Mouse (Mus musculus) lung, adult 18-20 months (tissue): ENCODE data around the gene Amfr.

Experiments
- DNase-seq, 2 experiments: peaks; one replicate each; pipeline ENCODE4 v3.0.0; 2022; ENCODE audit warnings: mixed read lengths in 2 of 2

Gene Amfr

GRCm38 (mm10) chr8:93980141-93980540 lies 32.5 kb downstream of the Amfr start:
- DNase-seq: no peak

- DNase-seq: no peak
These were observed 36.0 kb downstream of the Amfr start for GRCm38 (mm10) chr8:93976446-93977211.

- DNase-seq: no peak
These were observed 37.3 kb downstream of the Amfr start for GRCm38 (mm10) chr8:93975358-93975757.

- DNase-seq: peak; percentile 76 to 84
These were observed 37.9 kb downstream of the Amfr start for GRCm38 (mm10) chr8:93974602-93975186.

- no peak for DNase-seq
These were observed 38.7 kb downstream of the Amfr start for GRCm38 (mm10) chr8:93973831-93974375.

- no peak for DNase-seq
These were observed 39.5 kb downstream of the Amfr start for GRCm38 (mm10) chr8:93972971-93973734.

GRCm38 (mm10) chr8:93972211-93972610 lies 40.4 kb downstream of the Amfr start:
- DNase-seq: no peak

- no peak for DNase-seq
These were observed 41.2 kb downstream of the Amfr start for GRCm38 (mm10) chr8:93971451-93971850.

GRCm38 (mm10) chr8:93969626-93970340 lies 42.9 kb downstream of the Amfr start:
- no peak for DNase-seq

GRCm38 (mm10) chr8:93968293-93968692 lies 44.3 kb downstream of the Amfr start:
- DNase-seq: no peak

- DNase-seq: no peak
These were observed 51.7 kb downstream of the Amfr start for GRCm38 (mm10) chr8:93960909-93961308.

- DNase-seq: no peak
These were observed 54.2 kb downstream of the Amfr start for GRCm38 (mm10) chr8:93958402-93958801.

- no peak for DNase-seq
These were observed 60.1 kb downstream of the Amfr start for GRCm38 (mm10) chr8:93952511-93952910.

- no peak for DNase-seq
These were observed 62.5 kb downstream of the Amfr start for GRCm38 (mm10) chr8:93950133-93950532.

GRCm38 (mm10) chr8:93946397-93946796 lies 66.2 kb downstream of the Amfr start:
- DNase-seq: no peak

- no peak for DNase-seq
These were observed 66.9 kb downstream of the Amfr start for GRCm38 (mm10) chr8:93945781-93946180.

- DNase-seq: no peak
These were observed 71.0 kb downstream of the Amfr start for GRCm38 (mm10) chr8:93941636-93942054.

GRCm38 (mm10) chr8:93940542-93941423 lies 71.9 kb downstream of the Amfr start:
- no peak for DNase-seq

- no peak for DNase-seq
These were observed 74.4 kb downstream of the Amfr start for GRCm38 (mm10) chr8:93938193-93938592.

GRCm38 (mm10) chr8:93933288-93933687 lies 79.4 kb downstream of the Amfr start:
- no peak for DNase-seq

- DNase-seq: peak; percentile 69 to 83
These were observed 79.8 kb downstream of the Amfr start for GRCm38 (mm10) chr8:93932873-93933272.

- no peak for DNase-seq
These were observed 81.3 kb downstream of the Amfr start for GRCm38 (mm10) chr8:93931336-93931735.
